Mouse (Mus musculus) erythroblast, embryonic 14.5 days (primary cell): Measurements from ENCODE around the gene Sap30.

ENCODE experiments used
- GATA1 ChIP-seq: IDR thresholded peaks from 2 replicates; pipeline ENCODE4 v1.6.1; 2012; ENCODE audit warnings: low read length, inconsistent platforms, mixed read lengths
- TAL1 ChIP-seq: IDR thresholded peaks from 3 replicates; pipeline ENCODE4 v1.6.1; 2012; ENCODE audit warnings: low read length, inconsistent platforms, mixed read lengths

GRCm38 (mm10) chr8:57468624-57469023 lies 19.0 kb downstream of the Sap30 start:
- TF ChIP-seq TAL1 = no peak
- TF ChIP-seq GATA1 = no peak
